Mouse (Mus musculus): Measurements from ENCODE around the gene Adam11. TPM values are rescaled to one million over a fixed set of nuclear protein-coding genes. Genes with fewer than 3 reads are reported as not detected.
A peak's percentile ranks its signal among the peaks of the same experiment; 100 is the strongest.

Gene Adam11
- polyA plus RNA-seq, 1 experiment from 2014 or later = 5.5 TPM

DNA sequence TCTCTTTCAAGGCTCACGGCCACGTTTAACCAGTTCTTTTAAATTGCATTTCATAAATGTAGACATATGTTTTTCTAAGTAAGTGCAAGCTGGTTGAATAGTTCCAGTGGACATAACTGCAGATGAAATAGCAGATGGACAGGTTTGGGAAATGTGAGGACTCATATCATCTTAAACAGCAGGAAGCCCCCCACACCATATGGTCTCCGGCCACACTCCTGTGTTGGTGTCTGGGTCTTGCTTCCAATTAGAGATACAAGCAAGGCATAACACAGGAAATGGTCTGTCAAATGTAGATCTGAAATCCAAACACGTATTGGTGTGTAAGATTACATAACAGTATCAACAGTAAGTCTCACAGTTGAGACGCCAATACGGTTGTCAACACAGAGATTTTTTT, 29.9 kb upstream of the Adam11 start:
- no peak overlapping the region for H3K27ac ChIP-seq (ENCODE audit: low read depth)
- no peak overlapping the region for H3K9ac ChIP-seq
- no peak overlapping the region for H3K4me3 ChIP-seq (ENCODE audit: low read depth, low read length)
- H3K27me3 ChIP-seq (ENCODE audit: insufficient read depth, low read length) = no peaks in the 10 kb centered on the region
- no peaks in the 10 kb centered on the region for H3K9me3 ChIP-seq (ENCODE audit: low read depth, low read length)
- H3K4me2 ChIP-seq = no peak overlapping the region
- no peaks in the 10 kb centered on the region for H3K4me1 ChIP-seq (ENCODE audit: insufficient read depth)
- DNase-seq (no peak), ATAC-seq (ENCODE audit: insufficient read depth) (no peak)
- 65% methylated on average over 6 of the region's 6 CpGs for WGBS
- H3K36me3 ChIP-seq (ENCODE audit: insufficient read depth) = no peaks in the 10 kb centered on the region
- no peak for TF ChIP-seq CTCF (IDR thresholded peaks at IDR 0.05; ENCODE audit: low read depth)

DNA sequence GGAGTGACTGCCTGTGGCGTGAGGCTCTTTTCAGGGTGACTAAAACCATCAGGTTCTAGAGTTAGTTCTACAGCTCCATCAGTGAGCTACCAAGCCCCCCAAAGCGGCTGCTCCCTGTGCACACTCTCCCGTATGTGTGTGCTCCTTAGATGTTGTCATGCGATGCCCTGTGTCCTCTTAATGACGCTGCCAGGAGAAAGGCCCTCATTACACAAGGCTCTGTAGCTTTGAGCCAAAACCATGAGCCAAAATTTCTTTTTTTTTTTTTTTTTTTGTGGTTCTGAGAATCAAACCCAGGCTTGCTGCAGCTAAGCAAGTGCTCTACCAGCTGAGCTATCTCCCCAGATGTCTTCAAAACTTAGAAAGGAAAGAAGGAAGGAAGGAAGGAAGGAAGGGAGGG, 28.1 kb upstream of the Adam11 start:
- TF ChIP-seq CTCF (IDR thresholded peaks at IDR 0.05; ENCODE audit: low read depth) = no peak

DNA sequence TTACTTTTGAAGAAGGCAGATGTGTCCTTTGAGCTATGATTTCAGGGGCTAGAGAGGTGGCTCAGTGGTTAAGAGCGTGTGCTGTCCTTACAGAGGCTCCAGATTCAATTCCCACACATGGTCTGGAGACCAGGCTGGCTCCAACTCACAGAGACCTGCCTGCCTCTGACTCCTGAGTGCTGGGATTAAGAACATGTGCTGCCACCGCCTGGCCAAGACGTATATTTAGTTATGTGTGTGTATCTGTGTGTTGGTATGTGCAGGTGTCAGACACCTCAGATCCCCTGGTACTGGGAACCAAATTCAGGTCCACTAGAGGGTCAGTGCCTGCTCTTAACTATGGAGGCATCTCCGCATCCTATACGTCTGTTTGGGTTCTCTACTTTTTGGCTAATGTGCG, 26.3 kb upstream of the Adam11 start:
- Histone ChIP-seq H3K9me3 (ENCODE audit: low read depth, low read length) (no peaks in the 10 kb centered on the region), H3K27me3 (ENCODE audit: insufficient read depth, low read length) (peaks cover 5% of the 10 kb centered on the region; the same call in 1 of the 2 replicates), H3K4me3 (ENCODE audit: low read depth, low read length) (no peak overlapping the region), H3K9ac (no peak overlapping the region), H3K4me1 (ENCODE audit: insufficient read depth) (0 out of 2 replicates have a peak, but pooled peaks cover 4% of the 10 kb centered on the region), H3K36me3 (ENCODE audit: insufficient read depth) (no peaks in the 10 kb centered on the region), H3K27ac (ENCODE audit: low read depth) (no peak overlapping the region), H3K4me2 (no peak overlapping the region)
- ATAC-seq (ENCODE audit: insufficient read depth) (no peak), DNase-seq (no peak)
- 87% methylated on average over 6 of the region's 6 CpGs for WGBS
- no peak for TF ChIP-seq CTCF (IDR thresholded peaks at IDR 0.05; ENCODE audit: low read depth)

More for the DNA sequence above, 28.1 kb upstream of the Adam11 start:
- ATAC-seq (ENCODE audit: insufficient read depth) = no peak
- 53% methylated on average over 5 of the region's 5 CpGs for WGBS
- Histone ChIP-seq H3K4me1 (ENCODE audit: insufficient read depth) (no peaks in the 10 kb centered on the region), H3K36me3 (ENCODE audit: insufficient read depth) (no peaks in the 10 kb centered on the region), H3K4me3 (ENCODE audit: low read depth, low read length) (no peak overlapping the region), H3K9ac (no peak overlapping the region), H3K9me3 (ENCODE audit: low read depth, low read length) (no peaks in the 10 kb centered on the region), H3K4me2 (no peak overlapping the region), H3K27me3 (ENCODE audit: insufficient read depth, low read length) (no peaks in the 10 kb centered on the region), H3K27ac (ENCODE audit: low read depth) (no peak overlapping the region)
- DNase-seq = no peak

DNA sequence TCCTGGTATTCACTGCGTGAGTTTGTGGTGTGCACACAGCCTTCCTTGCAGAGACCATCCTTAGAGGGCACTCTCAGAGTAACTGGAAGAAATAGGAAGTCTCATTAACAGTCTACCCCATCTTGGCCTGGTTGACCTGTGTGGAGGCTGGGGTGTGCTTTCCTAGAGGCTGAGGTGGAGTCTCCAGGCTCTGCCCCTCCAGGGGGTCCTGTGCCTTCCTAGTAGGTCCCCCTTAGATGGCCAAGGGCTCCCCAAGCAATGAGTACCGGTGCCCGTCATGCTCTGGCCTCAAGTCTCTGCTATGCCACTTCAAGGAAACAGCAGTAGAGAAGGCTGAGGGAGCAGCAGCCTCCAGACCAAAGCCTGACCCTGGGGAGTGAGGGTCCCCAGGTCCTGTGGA, 23.2 kb upstream of the Adam11 start:
- no peak overlapping the region for H3K9ac ChIP-seq
- no peak overlapping the region for H3K27ac ChIP-seq (ENCODE audit: low read depth)
- ATAC-seq (ENCODE audit: insufficient read depth) = no peak
- H3K4me3 ChIP-seq (ENCODE audit: low read depth, low read length) = no peak overlapping the region
- 0 out of 2 replicates have a peak, but pooled peaks cover 4% of the 10 kb centered on the region for H3K4me1 ChIP-seq (ENCODE audit: insufficient read depth)
- peaks cover 6% of the 10 kb centered on the region; the same call in 1 of the 2 replicates for H3K27me3 ChIP-seq (ENCODE audit: insufficient read depth, low read length)
- TF ChIP-seq CTCF (IDR thresholded peaks at IDR 0.05; ENCODE audit: low read depth) = no peak
- no peaks in the 10 kb centered on the region for H3K36me3 ChIP-seq (ENCODE audit: insufficient read depth)
- 87% methylated on average over 3 of the region's 3 CpGs for WGBS
- no peak overlapping the region for H3K4me2 ChIP-seq
- DNase-seq = no peak
- no peaks in the 10 kb centered on the region for H3K9me3 ChIP-seq (ENCODE audit: low read depth, low read length)

DNA sequence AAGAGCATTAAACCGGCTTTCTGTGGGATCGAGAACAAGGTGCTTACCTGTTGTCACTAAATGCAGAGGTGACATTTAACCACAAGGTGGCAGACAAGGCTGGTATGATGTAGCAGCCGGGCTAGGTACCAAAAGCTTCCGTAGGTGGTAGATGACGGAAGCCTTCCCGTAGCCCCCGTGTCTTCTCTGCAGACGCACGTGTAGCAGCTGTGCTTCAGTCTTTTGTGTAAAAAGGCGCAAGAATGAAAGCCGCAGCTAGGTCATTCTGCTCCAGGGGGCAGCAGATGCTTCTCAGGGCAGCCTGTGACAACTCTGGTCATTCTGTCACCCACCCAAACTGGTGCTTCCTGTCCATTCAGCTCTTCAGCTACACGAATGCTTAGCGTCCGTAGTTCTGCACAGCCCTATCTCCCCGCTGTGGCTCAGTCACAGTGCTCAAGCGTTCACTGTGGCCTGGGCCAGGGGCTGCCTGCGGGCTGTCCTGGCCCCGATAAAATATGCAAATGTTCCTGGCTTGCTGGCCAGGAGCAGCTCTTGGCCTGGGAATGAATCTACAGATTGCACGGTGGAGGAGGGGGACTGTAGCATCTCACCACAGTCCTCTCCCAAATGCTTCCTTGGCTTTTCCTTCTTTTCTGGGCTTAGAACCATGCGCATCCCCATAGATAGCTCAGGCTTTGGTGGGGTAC, 21.8 kb upstream of the Adam11 start:
- no peaks in the 10 kb centered on the region for H3K9me3 ChIP-seq (ENCODE audit: low read depth, low read length)
- WGBS = 6% methylated on average over 20 of the region's 20 CpGs
- DNase-seq (peak; percentile 85), ATAC-seq (ENCODE audit: insufficient read depth) (peak; percentile 54; the same call in 1 of the 2 replicates)
- H3K4me3 ChIP-seq (ENCODE audit: low read depth, low read length) = peak overlapping the region; percentile 25
- peak overlapping the region; percentile 40; the same call in 1 of the 2 replicates for H3K9ac ChIP-seq
- H3K36me3 ChIP-seq (ENCODE audit: insufficient read depth) = no peaks in the 10 kb centered on the region
- H3K4me2 ChIP-seq = peak overlapping the region; percentile 56
- TF ChIP-seq CTCF (IDR thresholded peaks at IDR 0.05; ENCODE audit: low read depth) = peak; percentile 81
- H3K27ac ChIP-seq (ENCODE audit: low read depth) = no peak overlapping the region
- H3K4me1 ChIP-seq (ENCODE audit: insufficient read depth) = 0 out of 2 replicates have a peak, but pooled peaks cover 4% of the 10 kb centered on the region
- peaks cover 6% of the 10 kb centered on the region; the same call in 1 of the 2 replicates for H3K27me3 ChIP-seq (ENCODE audit: insufficient read depth, low read length)

DNA sequence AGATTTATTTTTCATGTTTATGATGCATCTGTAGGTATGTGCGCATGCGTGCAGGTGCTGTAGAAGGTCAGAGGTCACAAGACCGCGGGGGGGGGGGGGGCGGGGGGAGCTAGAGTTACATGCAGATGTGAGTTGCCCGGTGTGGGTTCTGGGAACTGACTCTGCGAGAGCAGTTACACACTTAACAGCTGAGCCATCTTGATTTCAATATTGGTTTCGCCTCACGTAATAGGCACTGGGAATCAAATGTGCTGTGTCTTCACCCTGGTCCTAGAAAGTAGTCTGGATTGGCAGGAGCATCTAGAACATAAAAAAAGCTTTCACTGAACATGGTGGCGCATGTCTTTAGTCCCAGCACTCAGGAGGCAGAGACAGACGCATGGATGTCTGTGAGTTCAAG, 20.6 kb upstream of the Adam11 start:
- Histone ChIP-seq H3K27ac (ENCODE audit: low read depth) (no peak overlapping the region), H3K4me3 (ENCODE audit: low read depth, low read length) (no peak overlapping the region), H3K9ac (no peak overlapping the region), H3K27me3 (ENCODE audit: insufficient read depth, low read length) (peaks cover 6% of the 10 kb centered on the region; the same call in 1 of the 2 replicates), H3K9me3 (ENCODE audit: low read depth, low read length) (no peaks in the 10 kb centered on the region), H3K4me2 (no peak overlapping the region), H3K4me1 (ENCODE audit: insufficient read depth) (0 out of 2 replicates have a peak, but pooled peaks cover 4% of the 10 kb centered on the region), H3K36me3 (ENCODE audit: insufficient read depth) (no peaks in the 10 kb centered on the region)
- no peak for TF ChIP-seq CTCF (IDR thresholded peaks at IDR 0.05; ENCODE audit: low read depth)
- no peak for ATAC-seq (ENCODE audit: insufficient read depth)
- DNase-seq = no peak
- whole genome bisulfite sequencing = 55% methylated on average over 11 of the region's 11 CpGs

DNA sequence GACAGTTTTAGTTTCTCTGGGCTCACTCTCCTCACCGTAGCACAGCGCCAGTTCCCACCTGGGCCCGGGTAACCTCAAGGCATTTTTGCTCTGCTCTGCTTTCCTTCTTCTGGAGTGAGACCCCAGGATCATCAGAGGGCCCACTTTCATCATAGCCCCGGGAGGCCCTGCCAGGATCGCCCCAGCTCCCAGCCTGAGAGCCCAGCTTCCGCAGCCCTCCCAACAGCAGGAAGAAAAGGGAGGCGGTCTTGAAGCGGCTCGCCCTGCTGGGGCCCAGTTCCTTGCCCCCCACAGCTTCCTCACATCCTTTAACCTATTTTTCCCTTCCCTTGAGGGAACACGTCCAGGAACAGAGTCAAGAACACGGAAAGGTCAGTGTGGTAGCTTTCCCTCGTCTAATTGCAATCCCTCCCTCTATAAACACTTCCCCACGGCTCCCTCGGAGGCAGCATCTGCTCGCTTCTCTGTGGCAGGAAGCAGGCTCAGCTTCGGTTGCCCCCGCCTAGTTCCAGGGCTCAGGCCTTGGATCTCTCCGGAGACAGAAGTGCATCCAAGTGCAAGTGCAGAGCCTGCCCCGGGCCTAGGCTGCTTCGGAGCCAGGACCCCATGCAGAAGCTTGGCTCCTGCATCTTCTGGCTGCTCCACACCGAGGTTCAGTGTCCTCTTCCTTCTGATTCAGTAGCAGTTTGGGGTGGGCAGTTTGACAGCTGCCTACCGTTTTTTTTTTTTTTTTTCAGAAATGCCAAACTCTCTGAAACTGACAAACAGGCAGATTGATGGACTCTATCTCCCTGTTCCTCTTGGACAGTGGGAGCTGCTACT, 19.9 kb upstream of the Adam11 start:
- Histone ChIP-seq H3K9ac (no peak overlapping the region), H3K4me2 (peak overlapping the region; percentile 31; the same call in 1 of the 2 replicates), H3K9me3 (ENCODE audit: low read depth, low read length) (no peaks in the 10 kb centered on the region), H3K4me3 (ENCODE audit: low read depth, low read length) (no peak overlapping the region), H3K36me3 (ENCODE audit: insufficient read depth) (no peaks in the 10 kb centered on the region), H3K4me1 (ENCODE audit: insufficient read depth) (0 out of 2 replicates have a peak, but pooled peaks cover 4% of the 10 kb centered on the region), H3K27me3 (ENCODE audit: insufficient read depth, low read length) (peaks cover 6% of the 10 kb centered on the region; the same call in 1 of the 2 replicates), H3K27ac (ENCODE audit: low read depth) (no peak overlapping the region)
- TF ChIP-seq CTCF (IDR thresholded peaks at IDR 0.05; ENCODE audit: low read depth) = no peak
- no peak for ATAC-seq (ENCODE audit: insufficient read depth)
- DNase-seq = peak; percentile 56
- 14% methylated on average over 22 of the region's 22 CpGs for WGBS

Measured in lung, embryonic 14.5 days (tissue).